Mouse (Mus musculus) megakaryocyte, adult 5-6 weeks (primary cell): ENCODE data around the gene Fbxo21. TPM values are rescaled to one million over a fixed set of nuclear protein-coding genes. Genes with fewer than 3 reads are reported as not detected.

Source experiments
- ATAC-seq: 2 replicates; pipeline ENCODE4 v1.8.0; 2016; ENCODE audit warnings: mild to moderate bottlenecking, inconsistent platforms; ENCODE audit not compliant: poor library complexity, severe bottlenecking
- total RNA-seq, 2 experiments: library from RNA; stranded (forward) in 1 of 2; stranded (reverse) in 1 of 2; fragments of 153-499, 151-499 nt in 1 of 2; fragments of 221-1000, 200-1000 nt in 1 of 2; gene quantifications; 2 replicates each; pipeline versions ENCODE4 v1.2.3 to v1.2.4; 2015 to 2017

Fbxo21 gene
- total RNA-seq, 2 experiments from 2014 or later = 3.1 to 4.8 TPM

GRCm38 (mm10) chr5:118015669-118016068 lies 39.1 kb downstream of the Fbxo21 start:
- no peak for ATAC-seq

DNA sequence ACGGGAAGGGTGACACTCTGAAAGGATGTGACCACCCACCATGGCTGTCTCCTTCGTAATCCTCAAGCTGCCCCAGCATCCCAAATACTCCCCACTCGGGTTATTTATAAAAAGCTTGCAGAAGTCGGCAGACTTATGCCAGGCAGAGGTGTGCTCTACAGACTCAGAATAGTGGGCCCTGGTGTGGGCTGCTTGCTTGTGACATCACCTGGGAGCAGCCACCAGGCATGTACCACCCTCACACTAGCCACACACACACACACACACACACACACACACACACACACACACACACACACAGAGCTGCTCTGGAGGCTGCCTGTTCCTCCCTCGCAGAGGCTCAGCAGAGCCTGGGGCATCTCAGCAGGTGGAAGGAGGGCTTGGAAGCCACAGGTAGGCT lies 41.0 kb downstream of the Fbxo21 start:
- ATAC-seq = no peak

DNA sequence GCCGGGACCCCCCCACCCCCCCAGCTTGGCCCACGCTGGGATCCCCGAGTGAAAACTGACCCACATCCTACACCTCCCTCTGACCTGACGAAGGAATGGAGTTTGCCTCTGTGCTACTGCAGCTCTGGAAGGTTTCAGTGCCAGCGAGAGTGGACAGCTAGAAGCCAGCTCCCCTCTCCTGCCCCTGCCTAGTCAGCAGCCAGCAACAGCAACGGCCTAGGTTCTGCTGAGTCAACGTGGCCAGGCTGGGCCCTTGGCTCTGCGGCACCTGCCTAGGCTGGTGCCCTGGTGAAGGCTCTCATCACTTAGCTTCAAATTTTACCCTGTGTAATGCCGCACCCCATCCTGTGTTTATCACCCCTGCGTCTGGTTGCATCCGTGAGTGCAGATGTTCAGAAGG lies 43.4 kb downstream of the Fbxo21 start:
- ATAC-seq = no peak

DNA sequence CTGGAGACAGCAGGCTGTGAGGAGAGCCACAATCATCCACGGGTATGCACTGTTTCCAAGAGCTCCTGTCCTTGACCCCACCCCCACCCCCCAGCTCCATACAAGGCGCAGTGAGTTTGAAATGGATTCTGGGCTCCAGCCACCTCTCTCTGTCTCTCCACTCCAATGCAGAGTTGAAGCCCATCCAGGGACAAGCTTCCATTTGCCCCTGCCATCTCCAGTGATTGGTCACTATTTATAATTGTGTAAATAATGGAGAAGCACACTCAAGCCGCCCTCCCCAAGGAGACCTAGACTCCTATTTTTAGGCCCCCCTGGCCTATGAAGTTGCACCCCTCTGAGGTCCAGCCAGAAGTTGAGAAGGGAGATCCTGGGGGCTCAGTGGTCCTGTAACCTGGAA lies 46.5 kb downstream of the Fbxo21 start:
- no peak for ATAC-seq

DNA sequence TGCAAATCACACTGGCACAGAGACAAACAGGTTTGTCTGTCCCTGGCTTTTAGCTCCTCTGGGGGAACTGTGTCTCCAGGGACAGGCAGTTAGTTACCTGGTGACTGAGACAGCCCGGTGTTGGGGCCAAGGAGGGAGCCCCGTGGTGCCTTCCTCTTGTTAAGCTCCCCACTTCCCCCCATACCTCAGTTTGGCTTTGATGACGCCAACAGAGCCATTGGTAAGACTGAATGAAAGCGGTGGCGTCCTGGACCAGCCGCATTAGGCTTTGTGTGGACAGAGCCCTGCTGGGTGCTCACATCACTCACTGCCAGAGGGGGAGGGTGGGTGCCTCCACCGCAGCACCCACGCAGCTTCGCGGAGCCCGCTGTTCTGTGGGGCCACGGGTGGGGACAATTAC lies 49.4 kb downstream of the Fbxo21 start:
- 0 out of 2 replicates have a peak, but pooled peaks have one; percentile 4 for ATAC-seq

DNA sequence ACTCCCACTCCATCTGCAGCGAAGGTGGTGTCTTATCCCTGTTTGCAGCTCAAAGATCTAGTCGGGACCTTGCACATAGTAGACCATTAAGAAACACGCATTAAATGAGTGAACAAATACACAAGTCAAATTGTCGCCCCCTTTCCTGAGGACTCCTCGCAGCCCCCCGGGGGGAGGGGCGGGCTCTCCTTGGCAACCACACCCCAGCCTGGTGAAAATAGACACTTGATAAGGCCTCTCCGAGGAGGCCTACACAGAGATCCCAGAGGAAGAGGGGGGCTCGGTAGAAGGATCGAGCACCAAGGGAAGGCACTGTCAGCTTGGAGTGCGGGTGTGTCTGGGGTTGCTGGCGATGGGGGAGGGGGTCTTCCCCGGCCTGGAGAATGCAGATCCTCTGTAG lies 49.8 kb downstream of the Fbxo21 start:
- ATAC-seq = no peak

DNA sequence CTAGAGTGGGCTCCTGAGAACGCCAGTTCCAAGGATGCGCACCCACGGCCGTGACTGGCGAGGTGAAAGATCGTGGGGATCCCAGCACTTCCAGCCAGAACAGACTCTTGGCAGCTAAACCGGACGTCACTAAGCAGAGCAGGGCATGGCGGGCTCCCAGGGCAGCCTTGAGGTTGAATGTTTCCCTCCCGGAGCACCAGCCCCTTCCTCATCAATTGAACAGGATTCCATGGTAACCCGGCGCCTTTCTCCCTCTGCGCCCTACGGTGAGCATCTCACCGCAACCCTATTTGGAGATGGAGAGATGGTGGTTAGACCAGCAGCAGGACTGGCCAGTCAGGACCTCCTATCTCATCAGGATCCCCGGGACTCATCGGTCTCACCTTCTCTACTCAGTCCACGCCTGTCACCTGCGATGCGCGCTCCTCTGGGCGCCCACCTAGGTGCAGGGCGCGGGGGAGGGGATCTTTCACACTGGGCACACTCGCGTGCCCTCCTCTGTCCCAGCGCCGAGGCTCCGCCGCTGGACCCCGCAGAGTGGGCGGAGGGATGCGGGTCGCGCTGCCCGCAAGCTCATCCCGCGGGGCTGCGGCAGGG lies 50.7 kb downstream of the Fbxo21 start:
- ATAC-seq = no peak

- peak; percentile 51 for ATAC-seq
Observed at GRCm38 (mm10) chr5:118027698-118028190, 51.2 kb downstream of the Fbxo21 start, which contains the start of gene Tesc. Gene Tesc, plus strand, starts transcription at chr5:118027743.

DNA sequence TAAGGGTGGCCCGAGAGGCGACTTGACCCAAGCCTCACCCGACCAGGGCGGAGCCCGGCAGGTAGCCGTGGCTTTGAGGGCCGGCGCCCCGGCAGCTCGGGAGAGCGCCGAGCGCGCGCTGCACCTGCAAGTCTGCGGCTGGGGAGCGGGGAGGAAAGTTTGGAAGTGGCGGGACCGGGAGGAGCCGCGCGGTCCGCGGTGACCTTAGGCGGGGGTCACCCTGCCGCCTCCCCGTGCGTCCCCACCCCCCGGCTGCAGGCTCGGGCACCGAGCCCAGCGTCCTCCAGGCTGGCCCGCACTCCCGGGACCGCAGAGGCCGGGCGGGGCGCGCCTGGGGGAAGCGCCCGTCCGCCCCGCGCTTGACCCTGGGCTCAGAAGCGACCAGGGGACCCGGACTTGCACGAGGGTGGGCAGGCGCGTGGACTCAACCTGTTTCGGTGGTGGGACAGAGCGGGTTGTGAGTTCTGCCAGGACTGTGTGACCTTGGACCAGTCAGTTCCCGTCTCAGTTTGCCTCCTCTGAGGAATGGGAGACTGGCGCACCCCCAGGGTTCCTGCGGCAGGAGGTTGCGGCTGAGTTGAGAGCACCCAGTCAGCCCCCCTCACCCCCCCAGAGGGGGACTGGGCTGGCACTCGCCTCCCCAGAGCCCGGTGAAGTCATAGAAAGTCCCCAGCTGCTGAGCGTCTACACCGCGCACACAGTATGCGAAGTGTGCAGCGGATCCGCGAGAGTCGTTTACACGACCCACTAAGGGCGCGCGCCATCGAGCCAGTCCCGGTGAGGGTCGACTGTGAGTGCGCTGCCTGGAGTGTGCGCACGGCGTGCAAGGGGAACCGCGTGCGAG lies 51.9 kb downstream of the Fbxo21 start:
- peak; percentile 45 for ATAC-seq

- no peak for ATAC-seq
Observed at GRCm38 (mm10) chr5:118029035-118029408, 52.5 kb downstream of the Fbxo21 start.

GRCm38 (mm10) chr5:118029420-118029819 lies 52.9 kb downstream of the Fbxo21 start:
- peak; percentile 45; the same call in 1 of the 2 replicates for ATAC-seq

- ATAC-seq = no peak
Observed at GRCm38 (mm10) chr5:118030022-118030675, 53.6 kb downstream of the Fbxo21 start.

GRCm38 (mm10) chr5:118031059-118031458 lies 54.5 kb downstream of the Fbxo21 start:
- ATAC-seq = no peak

- ATAC-seq = no peak
Observed at GRCm38 (mm10) chr5:118031508-118031907, 55.0 kb downstream of the Fbxo21 start.

GRCm38 (mm10) chr5:118033328-118033727 lies 56.8 kb downstream of the Fbxo21 start:
- ATAC-seq = no peak

DNA sequence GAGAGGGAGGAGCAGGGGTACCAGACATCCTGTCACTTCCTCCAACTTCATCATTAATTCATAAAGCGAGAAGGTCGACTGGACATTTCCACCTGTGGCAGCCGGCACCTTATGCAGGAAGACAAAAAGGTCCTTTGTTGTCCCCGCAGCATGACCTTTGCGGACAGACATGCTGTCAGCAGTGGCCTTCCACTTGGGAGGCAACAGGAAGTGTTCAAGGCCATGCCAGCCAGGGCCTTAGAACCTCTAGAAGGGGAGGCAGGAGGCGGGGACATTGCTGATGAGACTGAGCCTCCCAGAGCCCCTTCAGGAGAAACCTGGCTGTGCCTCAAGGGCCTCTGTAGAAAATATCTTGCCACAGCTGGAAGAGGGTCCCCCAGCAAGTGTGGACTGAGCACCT lies 57.2 kb downstream of the Fbxo21 start:
- no peak for ATAC-seq

DNA sequence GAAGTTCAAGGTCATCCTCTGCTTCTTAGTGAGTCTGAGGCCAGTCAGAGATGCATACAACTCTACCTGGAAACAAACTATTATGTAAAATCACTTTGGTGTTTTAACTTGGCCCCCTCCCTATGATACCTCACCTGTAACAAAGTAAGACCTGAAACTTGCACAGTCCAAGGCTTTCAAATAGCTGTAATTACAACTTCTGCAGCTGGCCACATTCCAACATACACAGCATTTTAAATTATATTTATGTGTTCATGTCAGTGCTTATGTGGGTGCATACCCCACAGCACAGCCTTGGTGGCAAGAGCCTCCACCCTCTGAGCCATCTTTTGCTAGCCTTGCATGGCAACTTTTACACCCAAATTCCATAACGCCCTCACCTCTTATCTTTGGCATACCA lies 58.1 kb downstream of the Fbxo21 start:
- ATAC-seq = no peak

DNA sequence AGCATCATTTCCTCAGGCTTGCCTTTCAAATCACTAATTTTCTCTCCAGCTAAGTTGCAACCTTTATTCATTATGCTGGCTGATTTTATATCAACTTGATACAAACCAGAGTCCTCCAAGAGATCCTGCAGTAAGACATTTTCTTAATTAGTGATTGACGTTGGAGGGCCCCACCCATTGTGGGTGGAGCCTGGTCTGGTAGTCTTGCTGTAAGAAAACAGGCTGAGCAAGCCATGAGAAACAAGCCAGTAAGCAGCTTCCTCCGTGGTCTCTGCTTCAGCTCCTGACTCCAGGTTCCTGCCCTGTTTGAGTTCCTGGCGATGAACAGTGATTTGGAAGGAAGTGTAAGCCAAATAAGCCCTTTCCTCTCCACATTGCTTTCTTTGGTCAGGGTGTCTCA lies 59.3 kb downstream of the Fbxo21 start:
- no peak for ATAC-seq

- ATAC-seq = no peak
Observed at GRCm38 (mm10) chr5:118036888-118037797, 60.6 kb downstream of the Fbxo21 start.

DNA sequence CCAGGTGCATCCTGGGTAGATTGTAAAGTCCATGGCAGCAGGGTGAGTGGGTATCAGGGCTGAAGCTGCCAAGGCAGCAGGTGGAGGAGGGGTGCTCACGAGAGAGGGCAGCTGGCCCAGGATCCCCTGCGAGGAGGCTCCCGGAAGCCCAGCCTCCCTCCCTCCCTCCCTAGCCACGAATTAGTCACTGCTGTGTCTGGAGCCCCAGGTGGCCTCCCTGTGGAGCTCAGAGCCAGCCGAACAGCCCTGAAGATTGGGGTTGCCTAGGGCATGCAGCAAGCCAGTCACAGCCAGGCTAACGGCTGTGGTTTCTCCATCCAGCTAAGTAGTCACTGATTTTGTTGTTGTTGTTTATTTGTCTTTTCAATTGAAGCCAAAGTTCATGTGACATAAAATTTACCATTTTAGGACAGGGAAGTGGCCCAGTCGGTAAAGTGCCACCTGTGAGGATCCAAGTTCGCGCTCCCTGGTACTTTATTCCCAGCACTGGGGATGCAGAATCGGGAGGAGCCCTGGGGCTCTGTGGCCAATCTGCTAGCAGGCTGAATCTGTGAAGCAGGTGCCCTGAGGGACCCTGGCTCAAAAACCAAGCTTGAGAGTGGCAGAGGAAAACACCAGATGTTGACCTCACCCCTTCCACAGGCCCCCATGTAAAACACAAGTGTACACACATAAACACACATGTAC lies 61.4 kb downstream of the Fbxo21 start:
- ATAC-seq = peak; percentile 54
